Mouse (Mus musculus) R1 (cell line): Measurements from ENCODE around the gene Inka2.

Experiments
- DNase-seq: peaks from one replicate; pipeline ENCODE4 v3.0.0-alpha.2; 2018; ENCODE audit warnings: low read depth, low spot score

The Inka2 gene

GRCm38 (mm10) chr3:105704031-105705008 is at the start of gene Inka2:
Inka2 (plus strand) TSS chr3:105704599.
- DNase-seq = peak; percentile 91

GRCm38 (mm10) chr3:105655031-105655585 is 49.3 kb upstream of the Inka2 start:
- DNase-seq = no peak

GRCm38 (mm10) chr3:105660530-105660929 is 43.9 kb upstream of the Inka2 start:
- DNase-seq = no peak

DNA sequence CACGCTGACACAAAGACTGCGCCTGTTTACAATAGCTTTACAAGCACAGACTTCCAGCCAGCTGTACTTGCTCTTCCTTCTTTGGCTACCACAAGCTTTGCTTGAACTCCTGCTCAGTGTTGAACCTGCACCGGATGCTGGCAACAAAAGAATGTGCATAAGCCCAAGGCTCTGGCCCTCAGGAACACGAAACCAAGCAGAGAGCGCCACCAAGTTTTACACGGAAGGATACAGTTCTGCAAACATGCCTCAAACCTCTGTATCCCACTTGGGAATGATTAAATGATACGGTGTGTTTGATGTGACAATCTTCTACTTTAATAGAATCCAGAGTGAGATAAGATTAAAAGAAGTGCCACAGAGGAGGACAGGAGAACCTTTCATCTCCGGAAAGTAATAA is 41.4 kb upstream of the Inka2 start:
- no peak for DNase-seq

DNA sequence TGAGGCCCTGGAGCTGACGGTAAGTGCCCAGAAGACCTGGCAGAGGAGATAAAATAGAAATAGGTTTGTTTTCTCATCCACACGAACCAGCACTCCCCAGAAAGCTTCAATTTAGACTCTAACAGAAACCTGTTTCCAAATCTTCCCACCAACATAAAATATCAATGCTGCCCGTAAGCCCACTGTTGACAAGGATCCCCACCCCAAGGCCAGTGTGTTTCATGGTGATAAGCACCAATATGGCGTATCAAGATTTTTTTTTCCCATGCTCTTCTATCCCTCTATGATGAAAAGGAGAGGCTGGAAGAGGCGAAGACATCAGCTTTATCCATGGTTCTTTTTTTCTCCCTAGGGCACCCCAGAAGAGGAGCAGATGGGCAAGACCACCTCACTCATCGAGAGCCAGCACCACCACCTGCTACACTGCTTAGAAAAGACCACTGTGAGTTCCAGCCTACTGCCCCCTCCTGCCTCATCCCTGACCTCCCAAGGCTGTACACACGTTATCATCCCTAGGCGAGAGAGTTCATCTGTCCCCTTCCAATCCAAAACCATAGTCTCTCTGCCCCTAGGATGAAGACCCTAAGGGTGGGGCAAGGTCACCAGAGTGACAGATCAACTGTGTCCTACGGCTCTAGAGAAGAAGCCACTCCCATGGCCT is 39.2 kb upstream of the Inka2 start:
- no peak for DNase-seq

DNA sequence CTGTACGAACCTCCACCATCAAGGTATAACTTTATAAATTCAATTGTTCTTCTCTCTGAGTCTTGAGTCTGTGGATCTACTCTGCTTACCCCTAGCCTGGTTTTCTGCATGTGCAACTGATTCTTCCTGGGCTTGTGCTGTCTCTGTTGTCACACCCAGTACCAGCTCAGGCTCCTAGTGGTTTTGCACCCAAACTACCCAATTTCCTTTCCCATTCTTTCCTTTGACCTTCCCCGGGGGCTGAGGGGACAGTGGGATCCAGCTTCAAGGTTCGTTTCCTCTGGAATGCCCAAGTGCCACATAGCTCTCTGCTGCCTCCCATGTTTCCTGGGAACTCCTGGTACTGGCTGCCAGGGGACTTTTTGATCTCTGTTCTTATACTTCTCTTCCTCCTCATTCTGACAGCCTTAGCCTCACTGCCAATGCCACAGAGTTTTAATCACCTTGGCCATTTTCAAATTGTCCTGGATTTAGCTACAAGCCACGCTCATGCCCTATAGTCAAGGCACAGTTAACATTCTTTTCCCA is 37.3 kb upstream of the Inka2 start:
- DNase-seq = no peak

- no peak for DNase-seq
These were observed 36.2 kb upstream of the Inka2 start for GRCm38 (mm10) chr3:105668161-105668560.

GRCm38 (mm10) chr3:105669776-105670175 is 34.6 kb upstream of the Inka2 start:
- no peak for DNase-seq

DNA sequence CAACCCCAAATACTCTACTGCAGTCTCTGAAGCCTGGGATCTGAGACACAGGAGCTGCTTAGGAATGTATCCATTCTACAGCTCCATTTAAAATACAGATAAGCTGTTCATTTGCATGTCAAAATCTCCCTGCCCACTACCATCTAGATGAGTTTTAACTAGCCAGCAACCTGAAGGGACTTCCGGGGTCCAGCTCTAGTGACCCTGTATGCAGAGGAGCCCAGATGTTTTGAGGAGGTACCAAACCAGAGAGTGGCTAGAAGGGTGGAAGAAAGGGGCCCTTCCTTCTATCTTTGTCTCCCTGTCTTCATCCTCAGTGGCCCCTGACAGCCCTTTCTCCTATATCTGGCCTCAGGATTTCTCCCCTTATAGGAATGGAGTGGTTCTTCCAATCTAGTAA is 33.6 kb upstream of the Inka2 start:
- DNase-seq = no peak

DNA sequence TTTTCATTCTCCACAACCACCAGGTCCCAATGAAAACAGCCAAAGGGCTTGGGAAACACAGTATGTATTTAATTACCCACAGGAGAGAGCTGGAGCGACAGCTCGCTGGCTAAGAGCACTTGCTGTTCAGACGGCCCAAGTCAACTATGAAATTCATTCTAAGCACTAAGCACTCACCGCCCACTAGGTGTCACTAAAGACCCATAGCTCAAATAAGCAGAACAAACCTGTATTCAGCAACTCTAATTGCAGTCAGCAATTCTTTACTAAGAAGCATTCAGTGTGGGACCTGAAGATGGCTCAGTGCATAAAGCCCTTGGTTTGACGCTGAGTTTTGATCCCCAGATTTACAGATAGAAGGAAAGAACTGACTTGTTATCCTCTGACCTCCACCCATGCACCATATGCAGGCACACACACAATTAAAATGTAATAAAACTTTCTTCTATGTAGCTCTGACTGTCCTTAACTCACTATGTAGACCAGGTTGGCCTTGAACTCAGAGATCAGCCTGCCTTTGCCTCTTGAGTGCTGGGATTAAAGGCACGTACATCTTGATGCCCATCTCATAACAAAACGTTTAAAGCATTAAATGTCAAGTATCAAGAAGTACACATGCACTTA is 29.7 kb upstream of the Inka2 start:
- peak; percentile 74 for DNase-seq

DNA sequence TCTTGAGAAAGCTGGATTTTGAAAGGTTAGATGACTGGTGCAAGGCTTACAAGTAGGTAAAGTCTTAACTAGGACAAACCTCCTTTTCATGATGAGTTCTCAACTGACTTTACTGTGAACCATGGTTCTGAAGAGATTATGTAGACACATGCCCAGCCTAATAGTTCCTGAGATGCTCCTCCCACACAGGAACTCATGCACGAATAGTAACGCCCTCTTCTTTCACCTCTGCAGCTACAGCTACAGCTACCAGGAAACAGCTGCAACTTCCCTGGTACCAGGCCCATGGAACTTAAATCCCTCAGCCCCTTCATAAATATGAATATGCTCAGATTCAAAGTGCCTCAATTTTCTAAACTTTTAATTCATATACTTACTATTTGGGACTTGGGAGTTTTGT is 28.5 kb upstream of the Inka2 start:
- DNase-seq = peak; percentile 10

DNA sequence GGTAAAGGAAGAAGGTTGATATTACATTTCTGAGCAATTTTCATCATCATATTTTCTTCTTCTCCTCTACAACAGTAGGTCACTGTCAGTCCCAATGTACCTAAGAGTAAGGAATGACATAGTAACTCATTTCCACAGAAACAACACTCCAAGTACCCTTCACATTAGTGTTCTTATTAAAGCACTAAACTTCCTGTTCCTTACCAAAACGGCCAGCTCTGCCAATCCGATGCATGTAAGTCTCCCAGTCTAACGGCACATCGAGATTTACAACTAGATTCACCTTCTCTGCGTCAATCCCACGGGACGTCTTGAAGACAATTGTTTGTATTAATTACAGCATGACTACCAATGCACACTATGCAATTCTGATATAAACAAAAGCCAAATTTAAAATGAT is 24.1 kb upstream of the Inka2 start:
- no peak for DNase-seq

DNA sequence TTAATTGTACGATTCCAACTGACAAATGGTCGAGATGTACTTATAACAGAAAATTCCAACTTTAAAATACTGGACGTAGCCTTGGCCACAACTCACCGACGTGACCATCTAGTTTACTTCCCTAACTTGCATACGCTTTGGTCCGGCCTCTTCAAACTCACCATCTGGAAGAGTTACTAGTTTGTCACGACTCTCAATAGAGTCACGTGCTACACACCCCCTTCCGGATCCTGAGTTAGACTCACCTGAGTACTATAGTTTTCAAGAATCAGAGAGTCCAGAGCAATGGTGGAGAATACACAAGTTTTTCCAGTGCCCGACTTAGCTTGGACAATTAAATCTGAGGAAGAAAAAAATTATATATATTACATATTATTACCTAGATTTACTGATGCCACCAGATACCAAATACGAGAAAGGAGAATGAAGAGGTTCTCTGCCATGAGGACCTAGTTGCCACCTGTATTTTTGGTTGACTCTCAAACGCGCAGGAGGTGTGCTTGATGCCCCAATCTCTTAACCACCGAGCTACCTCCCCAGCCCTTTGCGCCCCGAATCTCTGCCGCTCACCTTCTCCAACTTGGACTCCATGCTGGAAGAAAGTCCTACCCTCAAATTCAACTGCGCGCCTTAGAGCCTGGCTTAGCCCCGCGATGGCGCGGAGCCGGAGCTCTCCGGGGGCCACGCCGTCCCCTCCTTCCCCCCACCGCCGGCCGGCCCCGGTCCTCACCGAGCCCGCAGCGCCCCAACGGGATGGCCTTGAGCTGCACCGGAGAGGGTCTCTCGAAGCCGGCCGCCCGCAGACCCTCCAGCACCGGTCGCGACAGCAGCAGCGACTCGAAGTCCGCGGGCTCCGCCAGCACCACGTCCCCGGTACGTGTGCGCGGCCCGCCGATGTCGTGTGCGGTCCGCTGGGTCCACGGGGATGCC is 17.7 kb upstream of the Inka2 start:
- peak; percentile 74 for DNase-seq

DNA sequence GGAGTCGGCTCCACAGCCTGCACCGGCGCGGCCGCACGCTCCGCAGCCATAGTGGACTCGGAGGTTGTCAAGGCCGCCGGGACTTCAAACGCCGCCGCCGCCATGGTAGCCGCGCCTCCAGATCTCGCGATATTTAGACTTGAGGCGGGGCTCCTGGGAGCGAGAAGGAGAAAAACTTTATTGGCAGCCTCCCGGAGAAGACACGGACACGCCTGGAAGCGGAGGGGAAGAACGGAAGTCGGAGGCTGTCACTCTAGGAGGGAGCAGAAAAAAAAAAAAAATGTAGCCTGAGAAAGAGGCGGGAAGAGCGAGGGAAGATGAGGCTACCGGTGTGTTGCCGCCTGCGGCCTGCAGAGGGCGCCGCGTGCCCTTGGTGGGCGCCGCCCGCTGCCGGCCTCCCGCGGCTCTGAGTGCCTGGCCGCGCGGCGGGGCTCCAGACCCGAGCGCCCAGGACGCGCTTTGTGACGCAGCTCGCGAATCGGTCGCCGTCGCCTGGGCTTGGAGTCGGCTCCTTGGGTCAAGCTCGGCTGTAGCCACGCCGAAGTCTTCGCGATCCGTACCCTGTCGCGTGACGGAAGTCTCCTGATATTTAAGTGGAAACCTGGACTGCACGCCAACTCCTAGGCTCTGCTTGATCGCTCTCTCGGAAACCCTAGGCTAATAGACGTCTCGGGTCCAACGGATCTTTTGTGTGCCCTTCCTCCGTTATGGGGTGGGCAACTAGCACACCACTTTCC is 16.9 kb upstream of the Inka2 start, which contains the start of gene Ddx20:
Ddx20 (minus strand) TSS at position 251 of the 737 bp plus-strand sequence.
- DNase-seq = peak; percentile 99

DNA sequence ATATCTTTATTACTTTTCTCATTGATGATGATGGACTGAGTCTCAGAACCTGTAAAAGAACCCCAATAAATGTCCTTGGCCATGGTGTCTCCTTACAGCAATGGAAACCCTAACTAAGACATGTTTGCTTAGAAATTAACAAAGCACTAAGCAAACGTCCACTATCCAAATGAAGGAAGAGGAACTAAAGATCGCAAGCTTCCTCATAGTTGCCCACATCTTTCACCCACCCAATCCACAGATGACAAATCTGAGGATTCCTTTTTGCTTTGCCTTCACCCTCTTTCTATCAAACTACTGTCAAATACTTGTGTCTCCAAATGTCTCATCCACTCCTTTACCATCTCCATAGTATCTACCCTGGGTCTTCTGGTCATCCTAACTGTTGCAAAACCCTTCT is 15.9 kb upstream of the Inka2 start:
- no peak for DNase-seq

- DNase-seq = no peak
These were observed 10.9 kb upstream of the Inka2 start for GRCm38 (mm10) chr3:105693327-105694080.

DNA sequence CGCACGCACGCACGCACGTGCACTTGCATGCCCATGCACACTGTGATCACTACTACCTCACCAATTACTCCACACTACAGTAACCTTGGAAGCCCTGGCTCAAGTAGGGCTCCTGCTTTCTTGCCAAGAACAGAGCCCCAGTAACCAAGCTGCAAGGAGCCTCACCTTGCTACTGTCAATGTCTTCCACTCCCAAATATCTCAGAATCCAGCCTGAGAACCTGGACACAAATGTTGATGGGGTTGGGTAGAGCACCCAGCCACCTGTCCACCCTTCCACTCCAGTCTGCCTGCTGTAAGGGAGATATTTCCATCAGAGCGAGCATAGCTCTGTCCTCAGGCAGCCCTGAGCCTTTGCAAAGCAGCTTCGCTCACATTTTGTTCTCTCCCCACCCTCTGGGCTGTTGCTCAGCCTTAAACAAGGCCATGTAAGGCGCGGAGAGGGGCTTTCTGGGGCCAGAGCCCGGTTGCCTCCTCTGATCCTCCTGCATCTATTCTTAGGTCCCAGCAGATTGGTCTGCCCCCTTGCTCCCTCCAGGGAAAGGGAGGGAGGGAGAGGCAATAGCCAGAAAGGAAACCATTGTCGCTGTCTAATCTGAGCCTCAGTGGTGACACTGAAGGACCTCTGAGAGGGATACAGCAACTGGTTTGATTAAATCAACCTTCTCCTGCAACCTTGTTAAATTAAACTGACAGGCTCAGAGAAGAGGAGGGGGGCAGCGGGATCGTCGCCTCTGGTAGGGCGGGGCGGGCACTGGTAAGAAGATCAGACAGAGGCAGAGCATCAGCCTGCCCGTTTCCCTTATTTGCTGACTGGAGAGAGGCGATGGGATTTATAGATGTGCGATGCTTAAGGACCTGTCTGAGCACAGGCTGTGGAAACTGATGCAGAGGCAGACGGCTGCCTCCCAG is 8.7 kb upstream of the Inka2 start:
- no peak for DNase-seq
